Mouse (Mus musculus): ENCODE results near the gene Idua.
"Not testable (repeated sequence)": the region's sequence is repeated elsewhere in the genome, so short reads cannot be mapped to it uniquely, and the experiment has no call there.

Idua gene

GRCm38 (mm10) chr5:108659698-108660631 lies at the start of gene Idua:
TSS of gene Idua (plus strand) at chr5:108660331.
- DNase-seq (ENCODE audit: low read depth), result no peak

- no peak for DNase-seq (ENCODE audit: low read depth)
Observed at GRCm38 (mm10) chr5:108610426-108610825, 49.7 kb upstream of the Idua start.

GRCm38 (mm10) chr5:108621870-108622269 lies 38.3 kb upstream of the Idua start:
- no peak for DNase-seq (ENCODE audit: low read depth)

- DNase-seq (ENCODE audit: low read depth), result no peak
Observed at GRCm38 (mm10) chr5:108626050-108626660, 34.0 kb upstream of the Idua start.

- DNase-seq (ENCODE audit: low read depth), result no peak
Observed at GRCm38 (mm10) chr5:108628891-108629633, 31.1 kb upstream of the Idua start.

- DNase-seq (ENCODE audit: low read depth), result peak; percentile 88
Observed at GRCm38 (mm10) chr5:108629634-108630483, 30.3 kb upstream of the Idua start, which contains the start of the genes Gak and Tmem175. TSS of gene Gak (minus strand) at chr5:108629755. TSS of gene Tmem175 (plus strand) at chr5:108629770.

GRCm38 (mm10) chr5:108633676-108634075 lies 26.5 kb upstream of the Idua start:
- no peak for DNase-seq (ENCODE audit: low read depth)

GRCm38 (mm10) chr5:108634088-108634487 lies 26.0 kb upstream of the Idua start:
- not testable (repeated sequence) for DNase-seq (ENCODE audit: low read depth)

GRCm38 (mm10) chr5:108636172-108636571 lies 24.0 kb upstream of the Idua start:
- DNase-seq (ENCODE audit: low read depth), result no peak

- DNase-seq (ENCODE audit: low read depth), result no peak
Observed at GRCm38 (mm10) chr5:108643674-108644073, 16.5 kb upstream of the Idua start.

GRCm38 (mm10) chr5:108645651-108646342 lies 14.3 kb upstream of the Idua start:
- no peak for DNase-seq (ENCODE audit: low read depth)

- DNase-seq (ENCODE audit: low read depth), result no peak
Observed at GRCm38 (mm10) chr5:108646343-108646660, 13.8 kb upstream of the Idua start.

- DNase-seq (ENCODE audit: low read depth), result no peak
Observed at GRCm38 (mm10) chr5:108647311-108647710, 12.8 kb upstream of the Idua start.

GRCm38 (mm10) chr5:108647820-108648465 lies 12.2 kb upstream of the Idua start:
- no peak for DNase-seq (ENCODE audit: low read depth)

- no peak for DNase-seq (ENCODE audit: low read depth)
Observed at GRCm38 (mm10) chr5:108648937-108649576, 11.1 kb upstream of the Idua start.

GRCm38 (mm10) chr5:108650341-108650740 lies 9.8 kb upstream of the Idua start:
- no peak for DNase-seq (ENCODE audit: low read depth)

- no peak for DNase-seq (ENCODE audit: low read depth)
Observed at GRCm38 (mm10) chr5:108651136-108651720, 8.9 kb upstream of the Idua start.

GRCm38 (mm10) chr5:108651823-108652222 lies 8.3 kb upstream of the Idua start:
- DNase-seq (ENCODE audit: low read depth), result no peak

- DNase-seq (ENCODE audit: low read depth), result no peak
Observed at GRCm38 (mm10) chr5:108653341-108653740, 6.8 kb upstream of the Idua start.

Data from c-Kit-positive CD71-positive TER-119-negative erythroid progenitor cells, embryonic 14.5 days (primary cell).